Mouse (Mus musculus) midbrain, embryonic 11.5 days (tissue): ENCODE measurements at regions not wholly inside any gene's neighbourhood (a gene's known extent, or its start where the extent isn't known, plus 50 kb on each side); places are given as distances from the start of the nearest gene placed in this dataset.

Source experiments
- ATAC-seq: fragments of 200-750 bp; cut with Nextera tagmentation; 2 replicates; pipeline ENCODE4 v1.8.0; 2017; ENCODE audit warnings: moderate TSS enrichment, moderate library complexity; ENCODE audit not compliant: low FRiP score
- DNase-seq: peaks from one replicate; pipeline ENCODE4 v3.0.0; 2015; ENCODE audit warnings: low spot score; ENCODE audit errors: missing footprints
- H3K27ac ChIP-seq: fragments of 300-500 bp; sonication (generic); 2 replicates; pipeline ENCODE4 v1.5.1; 2014; ENCODE audit warnings: low read depth, low read length
- H3K27me3 ChIP-seq: fragments of 300-500 bp; sonication (generic); 2 replicates; pipeline ENCODE4 v1.6.1; 2014; ENCODE audit warnings: mild to moderate bottlenecking, low read length, moderate library complexity, mixed read lengths; ENCODE audit not compliant: control insufficient read depth, insufficient read depth
- H3K36me3 ChIP-seq: fragments of 300-500 bp; sonication (generic); 2 replicates; pipeline ENCODE4 v1.6.1; 2014; ENCODE audit warnings: mild to moderate bottlenecking, low read length, moderate library complexity, mixed read lengths; ENCODE audit not compliant: control insufficient read depth, insufficient read depth
- H3K4me1 ChIP-seq: fragments of 300-500 bp; sonication (generic); 2 replicates; pipeline ENCODE4 v1.6.1; 2014; ENCODE audit warnings: low read length; ENCODE audit not compliant: control insufficient read depth, insufficient read depth
- H3K4me2 ChIP-seq: fragments of 300-500 bp; sonication (generic); 2 replicates; pipeline ENCODE4 v1.6.1; 2014; ENCODE audit warnings: mild to moderate bottlenecking, moderate library complexity
- H3K4me3 ChIP-seq: fragments of 300-500 bp; sonication (generic); 2 replicates; pipeline ENCODE4 v1.5.1; 2014; ENCODE audit warnings: low read depth, low read length
- H3K9ac ChIP-seq: fragments of 300-500 bp; sonication (generic); 2 replicates; pipeline ENCODE4 v1.6.1; 2014; ENCODE audit warnings: low read length
- H3K9me3 ChIP-seq: fragments of 300-500 bp; sonication (generic); 2 replicates; pipeline ENCODE4 v1.6.1; 2016; ENCODE audit warnings: low read length; ENCODE audit not compliant: control insufficient read depth
- WGBS: fragments of 180-500 bp; shearing (Covaris S2); extraction: QIAGEN DNeasy Blood & Tissue Kit; methylation state at CpG from one replicate; pipeline ENCODE4 v1.1.7; 2014; 5-methylcytosine and 5-hydroxymethylcytosine counted together

DNA sequence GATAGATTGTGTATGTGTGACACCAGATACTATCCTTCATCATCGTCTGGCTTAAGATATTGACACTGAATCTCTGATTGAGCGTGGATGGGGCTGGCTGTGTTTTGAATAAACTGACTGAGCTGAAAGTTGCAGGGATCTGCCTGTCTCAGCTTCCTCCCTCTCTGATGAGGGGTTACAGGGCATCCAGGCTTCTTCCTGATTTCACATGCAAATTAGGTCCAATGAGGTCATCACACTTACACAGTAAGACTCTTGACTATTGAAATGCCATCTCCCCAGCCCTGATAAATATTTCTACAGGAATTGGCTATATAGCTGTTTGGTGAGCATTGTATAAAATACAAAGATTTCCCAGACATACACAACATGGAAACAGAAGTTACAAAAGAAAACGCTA, 113.1 kb upstream of the Adgrl2 start:
- no peak overlapping the region for H3K9ac ChIP-seq
- no peaks in the 10 kb centered on the region for H3K4me1 ChIP-seq
- DNase-seq (no peak), ATAC-seq (no peak)
- H3K27me3 ChIP-seq = no peaks in the 10 kb centered on the region
- no peaks in the 10 kb centered on the region for H3K36me3 ChIP-seq
- no peak overlapping the region for H3K4me3 ChIP-seq
- H3K4me2 ChIP-seq = no peak overlapping the region
- H3K9me3 ChIP-seq = no peaks in the 10 kb centered on the region
- 89% methylated on average over 3 of the region's 3 CpGs for WGBS
- H3K27ac ChIP-seq = no peak overlapping the region

DNA sequence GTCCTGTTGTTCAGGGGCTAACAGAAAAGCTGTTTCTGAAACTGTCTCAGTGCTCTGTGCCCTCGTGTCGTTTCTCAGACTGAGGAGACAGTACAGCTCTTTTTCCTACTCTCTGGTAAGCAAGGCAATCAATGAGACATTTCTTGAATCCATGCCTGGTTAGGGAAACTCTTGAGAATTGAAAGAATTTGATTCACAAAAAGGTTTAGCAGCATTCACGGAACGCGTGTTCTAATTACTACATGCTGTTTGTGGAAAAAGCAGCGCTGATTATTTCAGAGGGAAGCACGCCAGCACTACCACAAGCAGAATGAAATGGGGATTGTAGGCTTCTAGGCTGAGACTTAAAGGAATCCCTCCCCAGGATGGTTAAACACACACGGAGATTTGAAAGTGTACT, 112.5 kb upstream of the Adgrl2 start:
- no peak overlapping the region for H3K9ac ChIP-seq

GRCm38 (mm10) chr3:149101785-149102184, 111.4 kb upstream of the Adgrl2 start:
- DNase-seq = no peak
- no peak overlapping the region for H3K4me3 ChIP-seq
- H3K27me3 ChIP-seq = no peaks in the 10 kb centered on the region
- H3K9me3 ChIP-seq = no peaks in the 10 kb centered on the region
- no peak overlapping the region for H3K9ac ChIP-seq
- H3K4me1 ChIP-seq = no peaks in the 10 kb centered on the region
- 89% methylated on average over 10 of the region's 10 CpGs for WGBS
- no peak overlapping the region for H3K27ac ChIP-seq
- no peak overlapping the region for H3K4me2 ChIP-seq
- ATAC-seq = no peak
- H3K36me3 ChIP-seq = no peaks in the 10 kb centered on the region

More for the DNA sequence above, 112.5 kb upstream of the Adgrl2 start:
- WGBS = 84% methylated on average over 8 of the region's 8 CpGs
- DNase-seq (no peak), ATAC-seq (no peak)
- Histone ChIP-seq H3K27ac (no peak overlapping the region), H3K9me3 (no peaks in the 10 kb centered on the region), H3K4me1 (no peaks in the 10 kb centered on the region), H3K4me3 (no peak overlapping the region), H3K4me2 (no peak overlapping the region), H3K27me3 (no peaks in the 10 kb centered on the region), H3K36me3 (no peaks in the 10 kb centered on the region)

GRCm38 (mm10) chr3:149098764-149099163, 108.4 kb upstream of the Adgrl2 start:
- H3K27me3 ChIP-seq = no peaks in the 10 kb centered on the region
- 81% methylated on average over 4 of the region's 4 CpGs for WGBS
- no peak overlapping the region for H3K27ac ChIP-seq
- no peak for DNase-seq
- no peak overlapping the region for H3K4me2 ChIP-seq
- H3K4me3 ChIP-seq = no peak overlapping the region
- no peaks in the 10 kb centered on the region for H3K36me3 ChIP-seq
- H3K4me1 ChIP-seq = no peaks in the 10 kb centered on the region
- ATAC-seq = no peak
- no peaks in the 10 kb centered on the region for H3K9me3 ChIP-seq
- no peak overlapping the region for H3K9ac ChIP-seq

DNA sequence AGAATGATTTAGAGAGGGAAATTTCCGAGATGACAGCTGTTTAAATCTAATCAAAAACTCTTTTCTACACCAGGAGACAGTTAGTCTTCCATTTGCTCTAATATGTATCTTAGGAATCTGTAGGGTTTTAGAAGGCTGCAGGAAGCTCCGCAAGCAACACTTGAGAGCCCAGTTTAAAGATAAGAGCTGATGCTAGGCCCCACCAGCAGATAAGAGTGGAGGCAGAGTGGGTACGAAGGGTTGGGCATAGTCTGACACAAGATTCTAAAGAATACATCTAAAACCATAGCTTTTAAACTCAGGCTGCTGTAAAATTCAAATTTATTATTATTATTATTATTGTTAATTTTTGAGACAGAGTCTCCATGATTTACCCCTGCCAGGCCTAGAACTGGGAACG, 106.7 kb upstream of the Adgrl2 start:
- H3K9me3 ChIP-seq = no peaks in the 10 kb centered on the region
- no peaks in the 10 kb centered on the region for H3K27me3 ChIP-seq
- no peak for ATAC-seq
- no peak overlapping the region for H3K4me2 ChIP-seq
- 84% methylated on average over 4 of the region's 4 CpGs for WGBS
- no peak overlapping the region for H3K27ac ChIP-seq
- H3K4me3 ChIP-seq = no peak overlapping the region
- H3K9ac ChIP-seq = no peak overlapping the region
- no peak for DNase-seq
- peaks cover 7% of the 10 kb centered on the region; the same call in 1 of the 2 replicates for H3K4me1 ChIP-seq
- no peaks in the 10 kb centered on the region for H3K36me3 ChIP-seq

DNA sequence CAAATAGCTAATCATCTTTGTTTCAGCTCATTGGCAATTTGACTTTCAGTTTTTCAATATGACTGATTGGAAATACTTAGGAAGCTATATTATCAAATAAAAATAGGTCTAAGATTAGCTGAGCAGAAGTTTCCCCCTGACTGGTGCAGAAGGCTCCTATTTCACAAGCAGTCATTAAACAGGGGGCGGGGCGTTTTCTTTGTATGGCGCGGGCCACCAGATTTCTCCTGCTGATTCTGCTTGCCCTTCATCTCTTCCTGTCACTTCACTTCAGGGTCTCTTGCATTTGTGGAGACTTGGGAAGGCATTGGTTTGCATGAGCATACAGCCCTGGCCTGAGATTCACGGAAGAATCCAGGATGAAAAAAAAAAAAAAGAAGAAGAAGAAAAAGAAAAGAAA, 102.3 kb upstream of the Adgrl2 start:
- ATAC-seq = no peak
- Histone ChIP-seq H3K4me1 (peaks cover 17% of the 10 kb centered on the region), H3K9ac (no peak overlapping the region), H3K27ac (no peak overlapping the region), H3K27me3 (no peaks in the 10 kb centered on the region), H3K4me3 (no peak overlapping the region), H3K9me3 (no peaks in the 10 kb centered on the region), H3K4me2 (no peak overlapping the region; the same call in 1 of the 2 replicates), H3K36me3 (no peaks in the 10 kb centered on the region)
- WGBS = under 1% methylated on average over 5 of the region's 5 CpGs
- peak; percentile 89 for DNase-seq

- WGBS = 64% methylated on average over 5 of the region's 5 CpGs
- Histone ChIP-seq H3K27ac (no peak overlapping the region), H3K9me3 (no peaks in the 10 kb centered on the region), H3K9ac (no peak overlapping the region), H3K4me2 (no peak overlapping the region), H3K4me1 (peaks cover 21% of the 10 kb centered on the region), H3K4me3 (no peak overlapping the region), H3K27me3 (no peaks in the 10 kb centered on the region), H3K36me3 (no peaks in the 10 kb centered on the region)
- ATAC-seq (no peak), DNase-seq (peak; percentile 87)
Observed at GRCm38 (mm10) chr3:149090103-149090502, 99.7 kb upstream of the Adgrl2 start.

- Histone ChIP-seq H3K27me3 (no peaks in the 10 kb centered on the region), H3K36me3 (no peaks in the 10 kb centered on the region), H3K4me1 (peaks cover 22% of the 10 kb centered on the region), H3K9me3 (no peaks in the 10 kb centered on the region), H3K4me3 (peak overlapping the region; percentile 18; the same call in 1 of the 2 replicates), H3K9ac (peak overlapping the region; percentile 52; the same call in 1 of the 2 replicates), H3K27ac (peak overlapping the region; percentile 8; the same call in 1 of the 2 replicates), H3K4me2 (peak overlapping the region; percentile 48)
- 8% methylated on average over 16 of the region's 16 CpGs for WGBS
- DNase-seq = peak; percentile 93
- ATAC-seq = peak; percentile 85
Observed at GRCm38 (mm10) chr3:149088621-149089128, 98.3 kb upstream of the Adgrl2 start.

DNA sequence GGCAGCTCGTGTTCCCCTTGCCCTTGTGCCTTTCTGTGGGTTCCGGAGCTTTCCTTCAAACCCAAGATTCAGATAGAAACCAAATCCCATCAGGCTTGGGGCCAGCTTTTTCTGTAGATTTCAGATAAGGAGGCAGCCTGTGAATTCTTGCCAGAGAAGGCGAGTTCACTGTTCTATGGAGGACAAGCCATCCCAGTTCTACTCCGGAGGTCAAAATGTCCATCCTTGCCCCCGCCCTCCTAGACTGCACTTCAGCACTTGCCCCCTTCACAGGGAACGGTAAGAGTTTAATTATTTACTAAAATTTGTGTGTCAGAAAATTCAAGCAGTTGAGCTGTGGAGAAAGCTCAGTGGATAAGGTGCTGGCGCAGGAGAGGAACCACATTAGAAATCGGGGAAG, 97.1 kb upstream of the Adgrl2 start:
- Histone ChIP-seq H3K27me3 (no peaks in the 10 kb centered on the region), H3K27ac (no peak overlapping the region), H3K4me2 (no peak overlapping the region), H3K9ac (no peak overlapping the region), H3K4me1 (peaks cover 15% of the 10 kb centered on the region), H3K9me3 (no peaks in the 10 kb centered on the region), H3K4me3 (no peak overlapping the region), H3K36me3 (no peaks in the 10 kb centered on the region)
- WGBS = 91% methylated on average over 8 of the region's 8 CpGs
- no peak for ATAC-seq
- DNase-seq = no peak
